Mouse (Mus musculus) testis, postnatal 14 days (tissue): ENCODE data around the gene Pcyt2.
"Not testable (repeated sequence)": the region's sequence is repeated elsewhere in the genome, so short reads cannot be mapped to it uniquely, and the experiment has no call there.

Source experiments
- DNase-seq: peaks from one replicate; pipeline ENCODE4 v3.0.0; 2021; ENCODE audit warnings: low spot score

Pcyt2 gene

DNA sequence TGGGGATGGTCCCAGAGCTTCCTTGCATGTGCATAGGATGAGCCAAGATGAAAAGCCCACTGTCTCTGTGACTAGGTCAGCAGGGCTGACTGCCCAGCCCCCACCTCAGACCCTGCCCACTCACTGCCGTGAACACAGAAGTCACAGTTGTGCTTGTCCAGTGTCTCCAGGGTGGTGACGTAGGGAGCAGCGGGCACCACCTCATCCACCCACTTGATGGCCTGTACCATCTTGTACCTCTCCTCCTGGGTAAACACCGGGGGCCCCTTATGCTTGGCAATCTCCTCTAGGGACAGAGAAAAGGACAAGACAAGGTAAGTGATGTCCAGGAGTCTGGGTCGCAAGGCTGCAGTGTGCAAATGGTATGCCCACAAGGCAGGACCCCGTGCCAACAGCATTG is 2.6 kb downstream of the Pcyt2 start:
- DNase-seq = no peak

- DNase-seq = no peak
Observed at GRCm38 (mm10) chr11:120613976-120614375, 3.8 kb downstream of the Pcyt2 start.

GRCm38 (mm10) chr11:120613481-120613972 is 4.2 kb downstream of the Pcyt2 start:
- no peak for DNase-seq

GRCm38 (mm10) chr11:120612763-120613162 is 5.0 kb downstream of the Pcyt2 start:
- no peak for DNase-seq

DNA sequence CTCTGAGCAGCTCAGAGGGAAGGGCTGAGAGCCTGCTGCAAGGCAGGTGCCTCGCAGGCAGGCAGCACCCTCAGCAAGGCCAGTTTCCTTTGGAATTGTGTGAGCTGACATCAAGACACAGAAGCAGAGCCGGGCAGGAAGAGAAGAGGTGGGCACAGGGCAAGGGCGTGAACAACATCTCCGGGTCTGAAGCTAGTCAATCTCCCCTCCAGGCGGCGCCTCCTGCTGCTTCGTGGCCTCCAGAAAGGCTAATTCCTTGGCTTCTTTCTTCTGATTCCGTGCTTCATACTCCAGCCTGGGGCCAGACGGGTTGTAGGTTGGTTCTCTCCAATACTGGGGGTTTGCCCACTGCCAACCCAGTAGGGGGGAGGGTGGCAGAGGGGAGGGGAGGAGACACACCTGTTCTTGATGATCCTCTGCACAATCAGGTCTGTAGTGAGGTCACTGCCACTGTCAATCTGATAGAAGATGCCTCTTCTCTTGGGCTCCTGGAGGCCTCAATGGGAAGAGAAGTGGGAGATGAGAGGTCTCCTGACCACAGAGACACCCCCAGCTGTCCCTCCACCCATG is 7.2 kb downstream of the Pcyt2 start:
- DNase-seq = no peak

- DNase-seq = no peak
Observed at GRCm38 (mm10) chr11:120609250-120609649, 8.5 kb downstream of the Pcyt2 start.

DNA sequence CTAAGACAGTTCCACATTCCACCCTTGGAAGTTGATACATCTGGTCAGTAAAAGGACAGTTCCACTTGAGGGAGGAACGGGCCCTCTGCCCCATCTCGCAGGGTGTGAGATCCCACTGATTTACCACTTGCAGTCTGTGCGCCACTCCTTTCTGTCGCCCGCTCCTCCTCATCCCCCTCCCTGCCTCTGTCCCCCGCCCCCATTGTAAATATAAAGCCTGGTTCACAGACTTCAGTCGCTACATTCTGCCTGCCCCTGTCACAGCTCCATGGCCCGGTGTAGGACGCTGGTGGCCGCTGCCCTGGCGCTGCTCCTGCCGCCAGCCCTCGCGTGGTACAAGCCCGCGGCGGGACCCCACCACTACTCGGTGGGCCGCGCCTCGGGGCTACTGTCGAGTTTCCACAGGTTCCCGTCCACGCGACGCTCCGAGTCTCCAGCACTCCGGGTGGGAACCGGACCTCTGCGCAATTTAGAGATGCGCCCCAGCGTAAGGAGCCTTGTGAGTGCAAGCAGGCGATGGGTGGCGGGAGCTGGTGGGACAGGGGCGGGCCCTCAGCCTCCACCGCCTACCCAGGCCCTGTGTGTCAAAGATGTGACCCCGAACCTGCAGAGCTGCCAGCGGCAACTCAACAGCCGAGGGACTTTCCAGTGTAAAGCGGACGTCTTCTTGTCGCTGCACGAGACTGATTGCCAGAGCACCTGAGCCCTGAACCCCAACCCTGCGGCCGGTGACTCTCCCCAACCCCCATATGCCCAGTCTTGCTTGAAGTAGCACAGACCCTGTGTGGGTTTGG is 9.3 kb downstream of the Pcyt2 start, which contains the start of gene Npb:
Gene Npb (plus strand): TSS at position 237 of the 794 bp plus-strand sequence.
- DNase-seq = no peak

DNA sequence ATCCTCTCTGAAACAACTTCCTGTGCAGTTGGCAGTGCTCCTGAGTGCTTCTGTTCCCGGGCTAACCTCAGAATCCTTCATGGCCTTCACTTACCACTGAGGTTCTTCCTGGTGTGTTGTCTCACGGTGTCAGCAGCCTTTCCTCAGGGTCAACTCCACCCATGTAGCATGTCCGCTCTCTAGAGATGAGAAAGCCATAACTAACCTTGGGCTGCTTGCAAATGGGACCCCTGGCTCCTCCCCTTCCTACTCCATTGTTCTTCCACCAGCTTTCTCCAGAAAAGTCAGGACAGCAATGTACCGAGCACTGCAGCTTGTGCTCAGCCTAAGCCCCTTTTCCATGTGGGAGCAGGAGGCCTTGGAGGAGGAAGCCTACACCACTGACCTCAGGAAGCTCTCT is 11.0 kb downstream of the Pcyt2 start:
- DNase-seq = no peak

DNA sequence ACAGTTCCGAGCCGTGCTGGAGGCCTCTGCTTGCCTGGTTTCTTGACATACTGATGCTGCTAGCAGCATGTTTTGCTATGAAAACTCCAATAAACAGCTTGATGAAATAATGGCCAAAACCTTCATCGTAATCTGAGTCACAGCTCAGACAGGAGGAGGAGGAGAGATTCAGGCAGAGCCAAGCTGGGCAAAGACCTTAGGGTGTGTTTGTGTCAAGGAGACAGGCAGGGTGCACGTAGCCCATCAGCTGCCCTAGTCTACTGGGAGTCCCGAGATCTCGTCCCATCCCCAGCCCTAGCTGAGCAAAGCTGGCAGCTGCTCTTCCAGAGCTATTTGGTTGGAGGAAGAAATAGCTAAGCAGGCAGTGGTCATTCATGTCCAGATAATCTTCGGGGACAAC is 12.1 kb downstream of the Pcyt2 start:
- no peak for DNase-seq

DNA sequence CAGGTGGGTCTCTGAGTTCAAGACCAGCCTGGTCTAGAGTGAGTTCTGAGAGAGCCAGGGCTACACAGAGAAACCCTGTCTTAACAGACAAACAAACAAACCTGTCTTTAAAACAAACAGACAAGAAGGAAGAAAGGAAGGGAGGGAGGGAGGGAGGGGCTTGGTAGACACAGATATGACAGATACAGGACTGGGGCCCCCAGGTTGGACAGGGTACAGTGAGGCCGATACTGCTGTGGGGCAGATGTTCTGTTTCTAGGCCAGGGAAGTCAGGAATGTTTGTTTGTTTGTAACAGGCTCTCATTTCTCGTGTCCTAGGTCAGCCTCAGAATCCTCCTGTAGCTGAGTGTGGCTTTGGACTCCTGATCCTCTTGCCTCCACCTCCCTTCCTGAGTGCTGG is 14.2 kb downstream of the Pcyt2 start:
- no peak for DNase-seq

DNA sequence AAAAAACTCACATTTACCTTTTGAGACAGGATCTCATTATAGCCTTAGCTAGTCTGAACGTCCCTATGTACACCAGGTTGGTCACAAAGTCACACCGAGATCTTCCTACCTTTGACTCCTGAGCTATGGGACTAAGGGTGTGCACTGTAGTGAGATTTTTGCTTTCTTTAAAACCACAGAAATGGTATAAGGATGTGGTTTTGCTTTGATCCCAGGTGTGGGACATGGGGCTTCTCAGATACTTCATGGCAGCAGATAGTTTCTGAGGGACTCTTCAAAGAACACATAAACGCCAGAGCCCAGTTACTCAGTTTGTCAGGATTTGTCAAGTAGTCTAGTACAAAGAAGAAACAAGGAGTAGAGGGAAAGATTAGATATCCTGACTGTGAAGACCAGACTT is 17.0 kb downstream of the Pcyt2 start:
- DNase-seq = no peak

DNA sequence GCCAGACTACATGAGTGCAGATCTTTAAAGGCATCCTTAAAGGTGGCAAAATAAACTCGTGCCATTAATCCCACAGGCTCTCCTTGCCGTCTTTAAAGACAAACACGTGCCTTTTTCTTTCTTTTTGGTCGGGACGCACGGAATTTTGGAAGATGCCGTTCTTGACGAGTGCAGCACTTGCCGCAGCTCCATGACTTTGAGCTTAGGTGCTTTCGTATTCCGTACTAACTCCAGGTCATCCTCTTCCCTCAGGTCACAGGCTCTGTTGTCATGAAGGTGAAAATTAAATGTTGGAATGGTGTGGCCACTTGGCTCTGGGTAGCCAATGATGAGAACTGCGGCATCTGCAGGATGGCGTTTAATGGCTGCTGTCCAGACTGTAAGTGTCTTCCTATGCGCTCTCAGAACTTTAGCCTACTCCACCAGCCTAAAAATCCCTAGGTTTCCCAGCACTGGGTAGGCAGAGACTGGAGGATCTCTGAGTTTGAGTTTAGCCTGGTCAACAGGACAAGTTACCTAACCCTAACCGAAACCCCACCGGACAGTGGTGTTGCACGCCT is 18.7 kb downstream of the Pcyt2 start:
- DNase-seq = no peak

GRCm38 (mm10) chr11:120598283-120598989 is 19.3 kb downstream of the Pcyt2 start, which contains the start of the genes Alyref and Anapc11:
Alyref (minus strand) TSS chr11:120598365.
Anapc11 (plus strand) TSS chr11:120598421.
- peak; percentile 93 for DNase-seq

- DNase-seq = peak; percentile 61
Observed at GRCm38 (mm10) chr11:120597240-120598235, 20.2 kb downstream of the Pcyt2 start.

DNA sequence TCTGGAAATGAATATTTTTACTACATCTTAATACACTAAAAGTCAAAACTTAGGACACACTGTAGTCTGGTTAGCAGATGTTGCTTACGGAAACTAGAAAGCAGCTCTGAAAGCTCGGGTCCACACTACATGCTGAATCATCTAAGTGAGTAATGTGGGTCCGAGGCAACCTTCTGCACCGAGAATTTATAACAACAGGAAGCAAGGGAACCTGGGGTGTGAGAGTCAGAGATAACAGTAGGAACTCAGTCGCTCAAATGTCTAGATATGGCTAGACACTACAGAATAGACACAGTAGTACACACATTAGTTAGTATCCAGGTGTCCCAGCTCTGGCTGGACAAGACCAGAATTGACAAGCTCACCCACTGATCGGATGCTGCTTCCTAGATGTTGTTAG is 29.2 kb downstream of the Pcyt2 start:
- DNase-seq = no peak

DNA sequence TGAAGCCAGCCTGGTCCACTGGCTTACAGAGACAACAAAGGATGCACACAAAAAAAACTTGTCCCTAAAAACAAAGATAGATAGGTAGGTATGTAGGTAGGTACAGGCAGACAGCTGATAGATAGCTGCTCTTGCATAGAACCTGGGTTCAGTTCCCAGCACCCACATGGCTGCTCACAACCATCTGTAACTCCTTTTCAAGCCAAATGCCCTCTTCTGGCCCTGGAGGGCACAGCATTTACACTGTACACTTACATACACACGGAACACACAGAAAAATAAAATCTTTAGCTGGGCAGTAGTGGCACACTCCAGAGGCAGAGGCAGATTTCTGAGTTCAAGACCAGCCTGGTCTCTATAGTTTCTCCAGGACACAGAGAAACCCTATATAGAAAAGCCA is 33.8 kb downstream of the Pcyt2 start:
- DNase-seq = no peak

DNA sequence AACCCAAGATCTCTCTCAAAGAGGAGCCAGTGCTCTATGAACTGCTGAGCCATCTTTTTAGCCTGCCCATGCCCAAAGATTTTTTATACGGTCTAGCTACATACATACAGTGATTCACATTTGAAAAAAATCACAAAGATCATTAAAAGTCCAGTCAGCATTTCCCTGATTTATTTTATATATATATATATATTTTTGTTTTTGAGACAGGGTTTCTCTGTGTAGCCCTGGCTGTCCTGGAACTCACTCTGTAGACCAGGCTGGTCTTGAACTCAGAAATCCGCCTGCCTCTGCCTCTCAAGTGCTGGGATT is 34.8 kb downstream of the Pcyt2 start:
- not testable (repeated sequence) for DNase-seq

DNA sequence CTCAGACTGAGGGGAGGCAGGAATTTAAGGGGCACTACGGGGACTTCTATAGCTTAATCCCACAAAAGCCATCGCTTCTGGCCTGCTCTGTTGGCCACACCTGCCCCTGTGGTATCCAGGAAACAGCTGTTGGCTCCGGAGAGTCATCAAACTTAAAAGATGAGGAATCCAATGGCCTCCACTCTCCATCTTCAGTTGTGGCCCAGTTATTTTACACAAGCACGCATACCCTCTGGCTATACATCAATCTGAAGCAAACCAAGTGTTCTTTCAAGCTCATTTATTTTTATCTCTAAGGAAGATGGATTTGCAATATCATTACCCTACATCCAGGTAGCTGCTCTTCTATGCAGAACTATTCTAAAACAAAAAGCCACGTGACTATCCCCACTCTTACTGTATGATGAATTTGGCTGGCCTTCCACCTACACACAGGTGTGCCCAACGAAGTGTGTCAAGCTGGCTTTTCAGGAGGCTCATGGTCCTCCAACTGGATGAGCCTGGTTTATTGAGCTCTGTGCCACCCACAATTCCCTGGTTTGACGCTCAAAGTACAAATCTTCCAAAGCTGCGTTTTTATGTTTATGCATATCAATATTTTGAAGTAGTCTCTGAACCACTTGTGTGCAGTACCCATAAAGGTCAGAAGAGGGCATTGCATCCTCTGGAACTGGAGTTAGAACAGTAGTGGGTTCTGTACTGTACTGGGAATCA is 35.3 kb downstream of the Pcyt2 start:
- no peak for DNase-seq

- DNase-seq = peak; percentile 90
Observed at GRCm38 (mm10) chr11:120581490-120582267, 36.1 kb downstream of the Pcyt2 start, which contains the start of gene Arhgdia. Arhgdia (minus strand) TSS chr11:120581624.

DNA sequence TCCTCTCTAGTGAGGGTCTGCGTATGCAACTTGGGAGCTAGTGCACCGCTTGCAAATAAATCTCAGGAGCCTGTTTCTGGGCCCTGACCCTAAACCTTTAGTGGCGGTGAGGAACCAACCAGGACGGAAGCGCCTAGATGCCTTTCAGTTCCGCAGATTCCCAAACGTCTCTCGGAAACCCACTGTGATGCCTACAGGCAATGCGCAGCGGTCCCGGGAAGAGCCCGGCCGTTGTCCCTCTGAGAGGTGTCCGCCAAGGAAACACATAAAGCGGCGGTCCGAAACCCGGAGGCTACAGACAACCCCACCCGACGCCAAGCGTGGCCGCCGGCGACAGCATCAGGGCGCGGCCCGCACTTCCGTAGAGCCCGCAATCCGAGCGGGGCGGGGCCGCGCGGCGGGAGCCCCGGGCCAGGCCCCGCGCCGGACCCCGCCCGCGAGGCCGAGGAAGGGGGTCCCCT is 36.8 kb downstream of the Pcyt2 start:
- DNase-seq = peak; percentile 35
